Mouse (Mus musculus) forebrain, embryonic 11.5 days (tissue): ENCODE data around the gene Nmral1. TPM values are rescaled to one million over a fixed set of nuclear protein-coding genes. Genes with fewer than 3 reads are reported as not detected.
"Not testable (repeated sequence)": the region's sequence is repeated elsewhere in the genome, so short reads cannot be mapped to it uniquely, and the experiment has no call there.

Experiments used
- ATAC-seq: fragments of 200-750 bp; cut with Nextera tagmentation; replicated peaks from 2 replicates; pipeline ENCODE4 v1.8.0; 2017; ENCODE audit warnings: moderate TSS enrichment; ENCODE audit not compliant: low FRiP score
- DNase-seq: peaks from one replicate; pipeline ENCODE4 v3.0.0-alpha.2; 2017; ENCODE audit warnings: low spot score
- H3K27ac ChIP-seq: fragments of 300-500 bp; sonication (generic); 2 replicates; pipeline ENCODE4 v1.5.1; 2014; ENCODE audit warnings: low read depth, low read length
- H3K27me3 ChIP-seq: fragments of 300-500 bp; sonication (generic); 2 replicates; pipeline ENCODE4 v1.6.1; 2014; ENCODE audit warnings: mild to moderate bottlenecking, low read length, mixed read lengths; ENCODE audit not compliant: control insufficient read depth, insufficient read depth
- H3K36me3 ChIP-seq: fragments of 300-500 bp; sonication (generic); 2 replicates; pipeline ENCODE4 v1.6.1; 2014; ENCODE audit warnings: mild to moderate bottlenecking, low read length, moderate library complexity, mixed read lengths; ENCODE audit not compliant: control insufficient read depth, insufficient read depth
- H3K4me1 ChIP-seq: fragments of 300-500 bp; sonication (generic); replicated peaks from 2 replicates; pipeline ENCODE4 v1.6.1; 2014; ENCODE audit warnings: low read length, mixed read lengths; ENCODE audit not compliant: control insufficient read depth, insufficient read depth
- H3K4me2 ChIP-seq: fragments of 300-500 bp; sonication (generic); 2 replicates; pipeline ENCODE4 v1.6.1; 2014; ENCODE audit warnings: low read depth, mild to moderate bottlenecking, low read length, moderate library complexity, mixed read lengths; ENCODE audit not compliant: severe bottlenecking
- H3K4me3 ChIP-seq: fragments of 300-500 bp; sonication (generic); 2 replicates; pipeline ENCODE4 v1.5.1; 2014; ENCODE audit warnings: low read depth, low read length
- H3K9ac ChIP-seq: fragments of 300-500 bp; sonication (generic); 2 replicates; pipeline ENCODE4 v1.6.1; 2014; ENCODE audit warnings: low read length
- H3K9me3 ChIP-seq: fragments of 300-500 bp; sonication (generic); 2 replicates; pipeline ENCODE4 v1.6.1; 2016; ENCODE audit warnings: low read length, mixed read lengths; ENCODE audit not compliant: control insufficient read depth
- WGBS: fragments of 180-500 bp; shearing (Covaris S2); extraction: QIAGEN DNeasy Blood & Tissue Kit; methylation state at CpG from one replicate; pipeline ENCODE4 v1.1.7; 2014; 5-methylcytosine and 5-hydroxymethylcytosine counted together
- polyA plus RNA-seq: library from polyadenylated mRNA; unstranded; fragments of >200 nt; fragmentation: Nextera tagmentation; extraction: Ambion mirVana; gene quantifications from 2 replicates; pipeline ENCODE4 v1.2.1, GENCODE M21; 2014

The Nmral1 gene
- polyA plus RNA-seq, 1 experiment from 2014 or later, result 212 TPM

DNA sequence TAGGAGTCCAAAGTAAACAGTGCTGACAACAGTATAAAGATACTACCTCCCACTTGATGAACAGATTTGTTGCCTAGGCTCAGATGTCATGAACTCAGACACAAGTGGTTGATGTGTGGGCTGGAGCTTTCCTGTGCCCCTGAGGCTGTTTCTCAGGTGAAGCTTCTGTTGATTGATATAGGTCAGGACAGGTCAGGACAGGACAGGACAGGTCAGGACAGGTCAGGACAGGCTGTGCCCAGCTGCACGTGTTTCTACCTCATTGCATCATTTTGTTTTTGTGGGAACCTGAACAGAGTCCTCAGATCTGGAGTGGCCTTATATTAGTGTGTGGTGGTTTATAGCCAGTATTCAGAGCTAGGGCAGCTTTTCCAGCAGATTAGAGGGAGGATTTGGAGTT is 16.5 kb downstream of the Nmral1 start:
- Histone ChIP-seq H3K4me1 (no peaks in the 10 kb centered on the region), H3K9me3 (no peaks in the 10 kb centered on the region), H3K4me2 (no peak overlapping the region), H3K36me3 (peaks cover 12% of the 10 kb centered on the region; the same call in 1 of the 2 replicates), H3K27ac (no peak overlapping the region), H3K27me3 (no peaks in the 10 kb centered on the region), H3K9ac (no peak overlapping the region), H3K4me3 (no peak overlapping the region)
- ATAC-seq (no peak), DNase-seq (no peak)
- 94% methylated on average over 1 of the region's 1 CpGs for WGBS

DNA sequence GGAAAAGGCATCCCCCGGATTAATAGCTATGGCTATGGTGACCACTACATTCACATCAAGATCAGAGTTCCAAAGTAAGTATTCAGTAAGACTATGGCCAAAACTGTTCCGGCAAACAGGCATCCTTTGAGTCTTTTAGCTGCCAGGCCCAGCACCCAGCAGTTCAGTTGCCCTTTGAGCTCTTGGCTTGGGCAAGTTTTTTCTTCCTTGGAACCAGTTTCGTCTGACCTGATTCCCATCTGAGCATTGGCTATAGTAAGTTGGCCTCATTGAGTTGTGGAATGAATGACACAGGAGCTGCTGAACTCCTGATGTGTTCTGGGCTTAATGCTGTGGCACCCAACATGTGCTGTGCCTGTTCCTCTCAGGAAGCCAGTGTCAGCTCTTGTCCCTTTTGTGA is 17.9 kb downstream of the Nmral1 start:
- H3K9ac ChIP-seq, result no peak overlapping the region
- DNase-seq (no peak), ATAC-seq (no peak)
- WGBS, result 92% methylated on average over 3 of the region's 3 CpGs
- no peaks in the 10 kb centered on the region for H3K4me1 ChIP-seq
- H3K36me3 ChIP-seq, result peaks cover 12% of the 10 kb centered on the region; the same call in 1 of the 2 replicates
- no peak overlapping the region for H3K27ac ChIP-seq
- H3K4me2 ChIP-seq, result no peak overlapping the region
- no peaks in the 10 kb centered on the region for H3K9me3 ChIP-seq
- no peaks in the 10 kb centered on the region for H3K27me3 ChIP-seq
- no peak overlapping the region for H3K4me3 ChIP-seq

DNA sequence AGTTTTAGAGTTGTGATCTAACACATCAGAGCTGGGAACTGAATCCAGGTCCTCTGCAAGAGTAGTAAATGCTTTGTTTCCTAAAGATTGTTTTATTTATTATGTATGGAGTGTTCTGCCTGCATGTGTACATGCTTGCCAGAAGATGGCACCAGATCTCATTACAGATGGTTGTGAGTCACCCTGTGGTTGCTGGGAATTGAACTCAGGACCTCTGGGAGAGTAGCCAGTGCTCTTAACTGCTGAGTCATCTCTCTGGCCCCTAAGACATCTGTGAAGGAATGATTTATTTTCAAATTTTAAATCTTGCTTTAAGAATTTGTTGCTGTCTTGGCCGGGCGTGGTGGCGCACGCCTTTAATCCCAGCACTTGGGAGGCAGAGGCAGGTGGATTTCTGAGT is 29.8 kb downstream of the Nmral1 start:
- H3K27me3 ChIP-seq, H3K9me3 ChIP-seq, H3K27ac ChIP-seq, H3K4me1 ChIP-seq, H3K4me3 ChIP-seq, H3K4me2 ChIP-seq, DNase-seq, H3K9ac ChIP-seq, ATAC-seq: not testable (repeated sequence)
- peaks cover 16% of the 10 kb centered on the region for H3K36me3 ChIP-seq
- over 99% methylated on average over 4 of the region's 4 CpGs for WGBS

DNA sequence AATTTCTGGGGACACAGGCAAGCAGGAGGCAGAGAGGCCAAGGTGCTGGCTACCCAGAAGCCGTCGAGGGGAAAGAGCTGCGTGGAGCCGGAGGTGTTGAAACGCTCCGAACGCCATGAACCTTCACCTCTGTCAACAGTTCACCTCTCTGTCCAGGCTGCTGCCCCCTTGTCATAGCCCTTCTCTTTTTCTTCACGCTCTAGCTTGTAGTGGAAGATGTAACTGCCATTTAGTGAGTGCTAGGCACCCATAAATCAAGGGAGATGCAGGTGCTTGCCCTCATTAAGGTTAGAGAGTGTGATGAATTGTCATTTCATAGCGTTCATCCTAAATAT is 34.7 kb downstream of the Nmral1 start:
- Histone ChIP-seq H3K27me3 (no peaks in the 10 kb centered on the region), H3K9ac (peak overlapping the region; percentile 83), H3K4me2 (peak overlapping the region; percentile 76), H3K4me1 (0 out of 2 replicates have a peak, but pooled peaks cover 3% of the 10 kb centered on the region), H3K9me3 (no peaks in the 10 kb centered on the region; the same call in 1 of the 2 replicates), H3K27ac (no peak overlapping the region), H3K36me3 (peaks cover 10% of the 10 kb centered on the region; the same call in 1 of the 2 replicates), H3K4me3 (peak overlapping the region; percentile 88)
- DNase-seq (no peak), ATAC-seq (no peak)
- WGBS, result under 1% methylated on average over 9 of the region's 9 CpGs

DNA sequence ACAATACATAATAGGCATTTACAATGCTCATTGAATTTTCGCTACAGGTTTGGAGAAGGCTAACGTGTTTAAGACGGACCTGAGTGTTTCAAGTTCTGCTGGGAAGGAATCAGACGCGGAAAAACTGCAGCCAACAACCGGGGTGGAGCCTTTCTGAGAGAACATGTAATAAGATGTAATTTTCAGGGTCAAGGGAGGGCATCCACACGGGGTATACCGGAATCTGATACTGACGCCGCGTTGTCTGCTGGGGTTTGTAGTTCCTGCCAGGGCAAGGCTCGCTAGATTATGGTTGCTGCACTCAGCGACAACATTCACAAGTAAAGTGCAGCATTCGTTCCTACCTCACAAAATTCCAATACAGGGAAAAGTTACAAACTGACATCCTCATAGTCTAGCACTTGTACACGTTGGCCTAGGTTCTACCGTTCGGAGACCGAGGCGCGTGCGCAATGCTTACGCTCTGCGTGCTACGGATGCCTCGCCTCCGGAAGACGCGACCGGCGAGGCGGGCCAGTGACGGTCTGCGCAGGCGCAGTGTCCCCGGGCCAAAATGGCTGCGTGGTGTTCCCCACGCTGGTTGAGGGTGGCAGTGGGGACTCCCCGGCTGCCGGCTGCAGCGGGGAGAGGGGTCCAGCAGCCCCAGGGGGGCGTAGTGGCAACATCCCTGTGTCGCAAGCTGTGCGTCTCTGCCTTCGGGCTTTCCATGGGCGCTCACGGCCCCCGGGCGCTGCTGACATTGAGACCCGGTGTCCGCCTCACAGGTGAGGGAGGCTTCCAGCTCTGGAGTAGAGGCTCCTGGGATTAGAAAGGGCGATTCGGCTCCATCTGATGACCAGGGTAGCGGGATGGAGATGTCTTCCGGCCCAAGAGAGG is 35.3 kb downstream of the Nmral1 start:
- under 1% methylated on average over 54 of the region's 54 CpGs for WGBS
- H3K36me3 ChIP-seq, result peaks cover 6% of the 10 kb centered on the region; the same call in 1 of the 2 replicates
- peak overlapping the region; percentile 83 for H3K9ac ChIP-seq
- DNase-seq (peak; percentile 97), ATAC-seq (peak; percentile 86)
- H3K27ac ChIP-seq, result no peak overlapping the region; the same call in 1 of the 2 replicates
- H3K4me3 ChIP-seq, result peak overlapping the region; percentile 88
- no peaks in the 10 kb centered on the region for H3K27me3 ChIP-seq
- H3K4me2 ChIP-seq, result peak overlapping the region; percentile 76
- no peaks in the 10 kb centered on the region for H3K9me3 ChIP-seq
- H3K4me1 ChIP-seq, result peaks cover 5% of the 10 kb centered on the region; the same call in 1 of the 2 replicates

DNA sequence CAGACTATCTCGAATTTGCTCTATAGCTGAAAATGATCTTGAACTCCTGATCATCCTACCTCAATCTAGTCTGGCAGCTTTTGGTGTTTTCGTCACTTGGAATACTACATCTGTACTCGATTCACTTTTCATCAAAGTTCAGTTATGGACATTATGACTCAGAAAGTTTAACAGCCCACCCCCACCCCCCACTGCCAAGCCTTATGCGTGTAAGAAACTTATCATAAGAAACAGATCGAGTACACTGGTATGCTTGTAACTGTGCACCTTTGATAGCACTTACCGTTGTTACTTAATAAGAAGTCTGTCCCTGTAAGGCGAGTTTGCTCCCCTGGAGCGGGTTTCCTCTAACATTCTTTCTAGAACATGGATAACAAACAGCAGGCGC is 36.0 kb downstream of the Nmral1 start:
- ATAC-seq, result no peak
- Histone ChIP-seq H3K4me1 (peaks cover 9% of the 10 kb centered on the region; the same call in 1 of the 2 replicates), H3K4me3 (peak overlapping the region; percentile 88), H3K36me3 (peaks cover 4% of the 10 kb centered on the region; the same call in 1 of the 2 replicates), H3K27me3 (no peaks in the 10 kb centered on the region), H3K9ac (peak overlapping the region; percentile 83), H3K4me2 (peak overlapping the region; percentile 76), H3K9me3 (no peaks in the 10 kb centered on the region), H3K27ac (no peak overlapping the region; the same call in 1 of the 2 replicates)
- 32% methylated on average over 9 of the region's 9 CpGs for WGBS
- DNase-seq, result no peak

DNA sequence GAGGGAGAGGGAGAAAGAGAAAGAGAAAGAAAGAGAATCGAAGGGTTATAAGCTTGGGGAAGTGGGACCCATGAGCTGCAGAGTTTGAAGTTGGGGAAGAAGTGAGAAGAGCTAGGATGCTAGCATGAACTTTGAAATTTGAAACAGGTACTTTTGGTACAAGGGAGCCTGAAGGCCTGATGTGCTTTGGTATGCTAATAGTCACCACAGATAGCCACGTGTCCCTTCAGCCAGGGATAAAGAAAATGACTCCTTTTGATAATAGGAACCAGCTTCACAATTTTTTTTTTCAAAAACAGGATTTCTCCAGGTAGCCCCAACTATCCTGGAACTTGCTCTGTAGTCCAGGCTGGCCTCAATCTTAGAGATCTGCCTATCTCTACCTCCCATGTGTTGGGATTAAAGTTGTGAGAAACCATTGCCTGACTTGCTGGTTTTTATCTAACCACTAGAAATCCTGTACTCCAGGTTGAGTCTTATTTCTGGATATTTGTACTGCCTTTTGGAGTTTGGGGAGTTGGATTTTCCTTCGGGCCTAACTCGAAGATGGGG is 36.5 kb downstream of the Nmral1 start:
- ATAC-seq (no peak), DNase-seq (no peak)
- H3K4me1 ChIP-seq, result peaks cover 9% of the 10 kb centered on the region; the same call in 1 of the 2 replicates
- no peaks in the 10 kb centered on the region for H3K27me3 ChIP-seq
- peak overlapping the region; percentile 76; the same call in 1 of the 2 replicates for H3K4me2 ChIP-seq
- 72% methylated on average over 4 of the region's 4 CpGs for WGBS
- no peak overlapping the region for H3K27ac ChIP-seq
- no peak overlapping the region for H3K4me3 ChIP-seq
- peaks cover 2% of the 10 kb centered on the region; the same call in 1 of the 2 replicates for H3K36me3 ChIP-seq
- H3K9me3 ChIP-seq, result no peaks in the 10 kb centered on the region
- no peak overlapping the region; the same call in 1 of the 2 replicates for H3K9ac ChIP-seq

DNA sequence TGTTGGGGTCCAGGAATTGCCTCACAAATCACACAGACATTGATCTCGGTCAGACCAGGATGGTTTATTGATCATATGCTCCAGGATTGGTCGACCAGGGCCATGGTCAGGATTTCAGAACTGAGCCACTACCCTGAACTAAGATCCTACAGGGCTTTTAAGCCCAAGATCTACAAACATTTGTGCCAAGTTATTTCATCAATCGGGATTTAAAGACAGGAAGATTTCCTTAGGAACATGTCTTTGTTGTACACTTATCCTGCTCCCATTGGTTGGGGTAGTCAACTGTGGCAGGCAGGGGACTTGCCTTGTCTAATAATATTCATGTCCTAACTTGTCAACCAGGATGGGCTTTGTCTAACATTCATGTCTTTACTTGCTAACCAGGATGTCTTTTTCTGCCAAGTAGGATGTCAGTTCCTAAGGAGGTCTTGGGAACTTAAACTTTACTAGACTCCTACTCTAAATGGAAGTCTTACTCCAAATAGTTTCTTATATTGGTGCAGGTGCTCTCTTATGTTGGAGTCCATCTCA is 38.2 kb downstream of the Nmral1 start:
- not testable (repeated sequence) for H3K27ac ChIP-seq, H3K4me1 ChIP-seq, H3K36me3 ChIP-seq, H3K27me3 ChIP-seq, DNase-seq, ATAC-seq, H3K9ac ChIP-seq, H3K9me3 ChIP-seq, H3K4me3 ChIP-seq, H3K4me2 ChIP-seq
- WGBS, result 86% methylated on average over 3 of the region's 3 CpGs
